Mouse (Mus musculus) urinary bladder, adult 2 months (tissue): ENCODE results near the gene Hba-x. TPM values are rescaled to one million over a fixed set of nuclear protein-coding genes. Genes with fewer than 3 reads are reported as not detected.
A peak's percentile ranks its signal among the peaks of the same experiment; 100 is the strongest.

Source experiments
- DNase-seq: peaks from one replicate; pipeline ENCODE4 v3.0.0; 2022; ENCODE audit warnings: low spot score
- polyA plus RNA-seq: library from polyadenylated mRNA; depleted of rRNA; stranded (reverse); fragments of >200 nt; gene quantifications from 2 replicates; pipeline ENCODE4 v1.2.3, GENCODE M21; 2012; rRNA removed

Hba-x gene
- 0.19 TPM in 2 replicates for polyA plus RNA-seq

GRCm38 (mm10) chr11:32276347-32276746, at the start of gene Hba-x:
Gene Hba-x, plus strand, starts transcription at chr11:32276400.
- no peak for DNase-seq

GRCm38 (mm10) chr11:32227041-32227440, 49.2 kb upstream of the Hba-x start:
- no peak for DNase-seq

GRCm38 (mm10) chr11:32227555-32227954, 48.6 kb upstream of the Hba-x start:
- no peak for DNase-seq

DNA sequence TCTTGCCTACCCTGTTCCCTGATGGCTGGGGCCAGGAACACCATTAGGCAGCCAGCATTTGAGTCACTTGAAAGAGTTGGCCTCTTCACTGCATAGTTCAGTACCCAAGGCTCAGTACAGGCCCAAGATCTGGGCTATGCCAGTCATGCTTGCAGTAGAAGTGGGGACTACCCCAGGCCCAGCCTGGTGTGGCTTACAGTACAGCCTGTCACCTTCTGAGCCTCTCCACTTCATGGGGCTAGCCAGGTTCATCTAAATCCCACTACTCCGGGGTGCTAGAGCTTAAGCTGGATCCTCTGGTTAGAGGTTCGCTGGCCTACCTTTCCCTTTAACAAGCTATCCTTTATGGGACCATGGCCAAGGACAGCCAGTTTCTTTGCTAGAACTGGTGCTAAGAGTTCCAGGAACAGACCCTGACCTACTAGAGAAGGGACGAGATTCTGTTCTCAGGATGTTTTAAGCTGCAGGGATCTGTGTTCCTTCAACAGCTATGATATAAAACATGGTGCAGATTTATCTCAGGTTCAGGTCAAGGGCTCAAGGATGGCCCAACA, 47.8 kb upstream of the Hba-x start:
- DNase-seq, result no peak

DNA sequence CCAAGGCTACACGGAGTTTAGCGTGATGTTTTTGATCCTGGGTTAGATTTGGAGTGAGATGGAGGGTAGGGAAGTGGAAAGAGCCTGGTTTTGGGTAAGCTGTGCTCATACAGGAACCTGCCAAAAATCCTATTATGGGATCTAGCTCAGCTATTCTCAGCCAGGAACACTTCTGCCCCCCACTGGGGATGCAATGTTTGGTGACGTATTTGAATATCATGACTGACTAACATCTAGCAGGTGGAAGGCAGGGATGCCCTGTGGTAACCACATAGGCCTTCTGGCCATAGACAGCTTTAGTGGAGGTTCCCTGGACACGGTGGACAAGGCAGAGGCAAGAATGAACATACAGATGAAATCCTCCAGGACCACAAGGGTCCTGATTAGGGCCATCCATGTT, 46.0 kb upstream of the Hba-x start:
- no peak for DNase-seq

- DNase-seq, result no peak
Observed at GRCm38 (mm10) chr11:32231125-32231524, 45.1 kb upstream of the Hba-x start.

- DNase-seq, result no peak
Observed at GRCm38 (mm10) chr11:32232848-32233247, 43.4 kb upstream of the Hba-x start.

- no peak for DNase-seq
Observed at GRCm38 (mm10) chr11:32233895-32234294, 42.3 kb upstream of the Hba-x start.

GRCm38 (mm10) chr11:32234816-32235485, 41.2 kb upstream of the Hba-x start:
- no peak for DNase-seq

- DNase-seq, result no peak
Observed at GRCm38 (mm10) chr11:32235646-32236045, 40.6 kb upstream of the Hba-x start.

- no peak for DNase-seq
Observed at GRCm38 (mm10) chr11:32236132-32236531, 40.1 kb upstream of the Hba-x start.

GRCm38 (mm10) chr11:32236712-32237410, 39.3 kb upstream of the Hba-x start:
- no peak for DNase-seq

DNA sequence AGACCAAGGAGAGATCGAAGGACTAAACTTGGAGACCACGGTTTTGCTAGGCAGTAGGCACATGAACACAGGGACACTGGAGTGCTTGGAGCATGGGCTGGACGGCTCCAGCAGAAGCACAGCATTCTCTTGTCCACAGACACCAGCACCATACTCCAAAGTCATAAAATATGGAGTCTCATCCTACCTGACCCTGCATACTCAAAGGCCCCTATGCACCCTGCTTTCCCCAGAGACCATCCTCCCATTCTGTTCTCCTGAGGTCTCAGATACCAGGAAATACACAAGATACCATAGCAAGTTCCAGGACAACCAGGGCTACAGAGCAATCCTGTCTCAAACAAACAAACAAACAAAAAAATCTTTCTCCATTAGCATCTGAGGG, 38.8 kb upstream of the Hba-x start:
- no peak for DNase-seq

DNA sequence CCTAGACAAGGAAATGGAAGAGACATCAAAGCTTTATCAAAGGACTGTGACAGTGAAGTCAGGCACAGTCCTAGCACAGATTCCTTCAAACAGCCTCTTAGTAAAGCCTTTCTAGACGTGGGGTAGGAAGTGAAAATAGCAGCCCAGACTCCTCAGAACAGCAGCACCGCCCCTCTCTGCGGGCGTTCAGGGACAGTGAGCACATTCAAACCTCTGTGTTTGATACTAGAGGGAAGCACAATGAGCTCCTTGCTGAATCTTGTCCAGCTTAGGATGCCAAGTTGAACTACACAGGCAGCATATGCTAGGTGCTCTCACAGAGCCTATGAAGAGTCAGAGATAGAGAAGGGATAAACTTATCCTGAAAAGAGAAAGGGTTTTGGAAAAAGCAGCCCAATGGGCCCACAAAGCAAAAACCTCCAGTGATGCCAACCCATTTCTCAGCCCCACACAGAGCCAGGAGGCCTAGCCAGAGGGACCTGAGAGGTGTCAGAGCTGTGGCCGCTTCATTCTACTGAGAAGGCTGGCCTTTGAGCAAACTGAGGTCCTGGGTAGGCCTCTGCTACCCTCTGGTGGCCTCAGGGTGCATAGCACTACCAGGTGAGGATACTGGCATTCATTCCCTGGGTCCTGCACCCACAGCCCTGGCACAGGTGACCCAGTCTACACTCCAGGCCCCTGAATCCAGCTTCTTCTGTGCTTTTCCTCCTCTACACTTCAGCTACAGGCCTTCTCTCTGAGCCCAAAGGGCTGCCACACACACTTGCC, 37.9 kb upstream of the Hba-x start:
- peak; percentile 62 for DNase-seq

DNA sequence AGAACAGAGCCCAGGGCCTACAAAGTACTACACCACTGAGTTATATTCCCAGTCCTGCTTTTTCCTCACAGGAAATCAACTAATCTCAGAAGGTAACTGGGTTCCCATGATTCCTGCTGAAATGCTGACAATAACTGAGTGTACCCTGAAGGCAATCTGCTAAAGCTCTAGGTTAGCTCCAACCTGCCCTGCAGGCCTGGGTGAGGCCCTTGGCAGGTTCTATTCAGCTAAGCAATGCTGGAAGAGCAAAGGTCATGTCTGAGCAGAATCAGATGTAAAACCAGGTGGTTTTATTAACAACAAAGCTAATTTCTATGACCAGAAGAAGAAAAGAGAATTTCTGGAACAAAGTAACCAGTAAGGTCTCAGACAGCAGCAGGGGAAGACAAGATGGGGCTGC, 34.8 kb upstream of the Hba-x start:
- DNase-seq, result no peak

- DNase-seq, result no peak
Observed at GRCm38 (mm10) chr11:32242209-32242608, 34.0 kb upstream of the Hba-x start.

- no peak for DNase-seq
Observed at GRCm38 (mm10) chr11:32243205-32243955, 32.8 kb upstream of the Hba-x start.

DNA sequence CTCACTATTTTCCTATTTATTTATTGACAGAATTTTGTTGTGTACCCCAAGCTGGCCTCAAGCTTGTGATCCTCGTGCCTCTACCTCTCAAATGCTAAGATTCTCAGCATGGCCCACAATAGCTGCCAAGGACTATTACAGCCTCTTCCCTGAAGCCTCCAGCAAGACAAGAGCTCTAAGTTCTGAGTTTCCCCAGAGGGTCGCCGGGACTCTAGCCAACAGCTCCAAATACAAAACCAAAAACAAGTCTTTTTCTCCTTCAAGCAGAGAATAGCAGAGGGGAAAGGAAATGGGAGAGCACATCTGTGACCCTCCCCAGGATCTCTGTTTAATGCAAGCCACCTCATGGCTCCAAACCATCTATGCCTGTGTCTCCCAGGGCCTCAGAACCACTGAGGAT, 32.1 kb upstream of the Hba-x start:
- DNase-seq, result no peak

GRCm38 (mm10) chr11:32244617-32245016, 31.6 kb upstream of the Hba-x start:
- no peak for DNase-seq

- no peak for DNase-seq
Observed at GRCm38 (mm10) chr11:32245614-32246013, 30.6 kb upstream of the Hba-x start.

- DNase-seq, result no peak
Observed at GRCm38 (mm10) chr11:32247068-32247467, 29.1 kb upstream of the Hba-x start.

DNA sequence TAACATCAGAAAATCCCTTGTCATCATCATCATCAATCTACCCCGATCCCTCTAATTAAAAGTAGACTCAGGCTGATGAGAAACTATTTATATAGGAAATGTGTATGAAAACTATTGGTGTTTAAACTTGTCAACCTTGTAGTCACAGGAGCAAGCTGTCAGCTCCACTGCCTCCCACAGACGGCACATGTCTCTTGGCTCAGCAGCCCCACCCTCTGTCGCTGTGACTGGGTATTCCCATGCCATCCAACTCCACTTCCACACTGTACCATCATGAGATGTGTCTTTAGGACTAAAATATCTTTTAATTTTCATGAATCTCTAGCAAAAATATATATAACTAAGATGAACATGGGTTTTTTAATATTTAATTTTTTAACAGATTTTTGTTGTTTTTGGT, 27.9 kb upstream of the Hba-x start:
- no peak for DNase-seq
